Mouse (Mus musculus): ENCODE measurements at regions not wholly inside any gene's neighbourhood (a gene's known extent, or its start where the extent isn't known, plus 50 kb on each side); places are given as distances from the start of the nearest gene placed in this dataset.
A peak's percentile ranks its signal among the peaks of the same experiment; 100 is the strongest.

DNA sequence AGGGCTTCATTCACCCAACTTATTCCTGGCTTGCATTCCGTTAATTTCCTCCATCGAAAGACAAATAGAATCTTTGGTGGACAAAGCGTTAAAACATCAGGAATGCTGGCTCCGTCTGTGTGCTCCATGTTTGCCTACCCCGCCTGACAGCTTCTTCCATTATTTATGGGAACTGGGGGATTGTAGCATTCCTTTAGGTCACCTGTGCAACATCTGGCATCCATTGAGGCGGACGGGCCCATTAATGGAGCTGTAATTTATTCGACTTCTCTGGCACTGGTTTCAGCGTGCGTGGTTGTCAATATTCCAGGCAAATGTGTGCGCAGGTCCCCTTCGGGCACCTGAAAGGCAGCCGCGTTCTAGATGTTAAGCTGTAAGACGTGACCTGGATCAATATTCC lies 196.9 kb downstream of the Thbs2 start:
- Histone ChIP-seq H3K27ac (ENCODE audit: low read length) (no peak overlapping the region), H3K36me3 (ENCODE audit: control insufficient read depth, insufficient read depth) (no peaks in the 10 kb centered on the region), H3K9me3 (replicated peaks; ENCODE audit: control insufficient read depth, low read length) (no peaks in the 10 kb centered on the region), H3K4me3 (ENCODE audit: low read length) (no peak overlapping the region), H3K27me3 (ENCODE audit: control insufficient read depth, insufficient read depth, low read length) (peaks cover 25% of the 10 kb centered on the region), H3K9ac (ENCODE audit: low read length) (no peak overlapping the region), H3K4me1 (ENCODE audit: control insufficient read depth, insufficient read depth, low read length) (no peaks in the 10 kb centered on the region), H3K4me2 (ENCODE audit: low read depth, low read length) (no peak overlapping the region)
- 83% methylated on average over 15 of the region's 15 CpGs for WGBS
- no peak for ATAC-seq (replicated peaks; ENCODE audit: extremely low read depth, insufficient read depth, low FRiP score)

DNA sequence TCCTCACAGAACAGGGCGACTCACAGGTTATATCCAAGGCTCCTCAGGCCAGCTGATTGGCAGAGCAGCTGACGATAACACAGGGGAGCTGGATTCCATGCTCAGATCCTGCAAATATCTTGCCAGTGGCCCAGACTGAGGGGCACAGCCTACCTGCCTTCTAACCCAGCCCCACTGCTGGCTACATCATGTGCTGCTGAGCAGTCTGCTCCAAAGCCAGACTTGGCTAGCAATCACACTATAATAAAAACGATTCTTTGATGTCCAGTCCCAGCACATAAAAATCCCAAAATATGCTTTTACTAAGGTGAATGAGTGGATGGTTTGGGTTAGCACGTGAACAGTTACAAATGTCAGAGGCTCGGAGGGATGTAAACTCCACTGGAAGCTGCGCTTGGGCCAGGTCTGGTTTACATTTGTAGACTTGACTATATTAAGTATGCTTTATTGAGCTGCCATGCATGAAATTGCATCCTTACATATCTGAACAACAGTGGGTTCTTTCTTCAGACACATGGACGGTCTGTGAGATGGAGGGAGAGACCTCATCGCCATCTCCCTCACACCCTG lies 200.2 kb downstream of the Thbs2 start:
- 76% methylated on average over 8 of the region's 8 CpGs for WGBS
- no peaks in the 10 kb centered on the region for H3K9me3 ChIP-seq (replicated peaks; ENCODE audit: control insufficient read depth, low read length)
- no peak overlapping the region for H3K9ac ChIP-seq (ENCODE audit: low read length)
- no peak for ATAC-seq (replicated peaks; ENCODE audit: extremely low read depth, insufficient read depth, low FRiP score)
- H3K36me3 ChIP-seq (ENCODE audit: control insufficient read depth, insufficient read depth), result no peaks in the 10 kb centered on the region
- no peak overlapping the region for H3K4me3 ChIP-seq (ENCODE audit: low read length)
- no peaks in the 10 kb centered on the region for H3K4me1 ChIP-seq (ENCODE audit: control insufficient read depth, insufficient read depth, low read length)
- H3K27ac ChIP-seq (ENCODE audit: low read length), result no peak overlapping the region
- peaks cover 29% of the 10 kb centered on the region for H3K27me3 ChIP-seq (ENCODE audit: control insufficient read depth, insufficient read depth, low read length)
- H3K4me2 ChIP-seq (ENCODE audit: low read depth, low read length), result no peak overlapping the region

DNA sequence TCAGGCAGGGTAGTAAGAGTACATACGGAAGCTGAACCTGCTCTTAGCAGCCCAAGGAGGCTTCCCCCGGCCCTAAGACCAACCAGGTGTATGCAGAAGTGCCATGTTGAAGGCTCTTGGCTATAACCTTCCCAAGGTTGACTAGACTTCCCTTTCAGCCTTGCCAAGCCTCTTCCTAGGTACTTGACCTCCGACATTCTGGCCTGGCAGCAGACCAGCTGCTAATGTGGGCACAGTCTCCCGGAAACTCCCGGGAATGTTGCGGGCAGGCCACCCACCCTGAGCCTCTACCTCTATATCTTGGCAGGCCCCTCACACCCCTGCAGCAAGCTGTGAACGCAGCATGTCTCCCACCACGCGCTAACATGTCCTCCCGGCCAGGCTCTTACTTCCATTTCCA lies 201.1 kb downstream of the Thbs2 start:
- ATAC-seq (replicated peaks; ENCODE audit: extremely low read depth, insufficient read depth, low FRiP score), result no peak

DNA sequence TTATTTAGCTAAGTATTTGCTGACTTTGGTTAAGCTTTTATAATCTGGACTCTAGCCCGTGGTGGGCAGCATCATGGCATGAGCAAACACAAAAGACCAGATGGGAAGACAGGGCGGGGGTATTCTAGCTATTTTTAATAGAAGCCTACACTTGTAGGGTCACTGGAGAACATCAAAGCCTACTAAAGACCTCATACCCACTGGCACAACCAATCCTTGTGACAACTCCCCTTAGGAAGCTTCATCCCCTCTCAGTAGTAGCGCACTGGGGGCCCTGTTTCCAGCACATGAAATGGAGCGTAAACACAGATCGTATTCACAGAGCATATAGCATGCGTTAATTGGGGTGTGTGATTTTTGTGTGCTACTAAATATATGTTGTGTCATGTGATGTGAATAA lies 202.4 kb downstream of the Smoc2 start:
- Histone ChIP-seq H3K27ac (ENCODE audit: low read length) (no peak overlapping the region), H3K4me2 (ENCODE audit: low read depth, low read length) (no peak overlapping the region), H3K4me1 (ENCODE audit: control insufficient read depth, insufficient read depth, low read length) (no peaks in the 10 kb centered on the region), H3K9me3 (replicated peaks; ENCODE audit: control insufficient read depth, low read length) (0 out of 2 replicates have a peak, but pooled peaks cover 2% of the 10 kb centered on the region), H3K27me3 (ENCODE audit: control insufficient read depth, insufficient read depth, low read length) (peaks cover 2% of the 10 kb centered on the region; the same call in 1 of the 2 replicates), H3K9ac (ENCODE audit: low read length) (no peak overlapping the region), H3K4me3 (ENCODE audit: low read length) (no peak overlapping the region), H3K36me3 (ENCODE audit: control insufficient read depth, insufficient read depth) (no peaks in the 10 kb centered on the region)
- ATAC-seq (replicated peaks; ENCODE audit: extremely low read depth, insufficient read depth, low FRiP score), result no peak
- WGBS, result 84% methylated on average over 6 of the region's 6 CpGs

More for the DNA sequence above, 201.1 kb downstream of the Thbs2 start:
- H3K9ac ChIP-seq (ENCODE audit: low read length), result no peak overlapping the region
- WGBS, result 73% methylated on average over 10 of the region's 10 CpGs
- no peak overlapping the region for H3K27ac ChIP-seq (ENCODE audit: low read length)
- H3K9me3 ChIP-seq (replicated peaks; ENCODE audit: control insufficient read depth, low read length), result no peaks in the 10 kb centered on the region
- no peak overlapping the region for H3K4me3 ChIP-seq (ENCODE audit: low read length)
- H3K27me3 ChIP-seq (ENCODE audit: control insufficient read depth, insufficient read depth, low read length), result peaks cover 29% of the 10 kb centered on the region
- H3K36me3 ChIP-seq (ENCODE audit: control insufficient read depth, insufficient read depth), result no peaks in the 10 kb centered on the region
- H3K4me2 ChIP-seq (ENCODE audit: low read depth, low read length), result no peak overlapping the region
- no peaks in the 10 kb centered on the region for H3K4me1 ChIP-seq (ENCODE audit: control insufficient read depth, insufficient read depth, low read length)

DNA sequence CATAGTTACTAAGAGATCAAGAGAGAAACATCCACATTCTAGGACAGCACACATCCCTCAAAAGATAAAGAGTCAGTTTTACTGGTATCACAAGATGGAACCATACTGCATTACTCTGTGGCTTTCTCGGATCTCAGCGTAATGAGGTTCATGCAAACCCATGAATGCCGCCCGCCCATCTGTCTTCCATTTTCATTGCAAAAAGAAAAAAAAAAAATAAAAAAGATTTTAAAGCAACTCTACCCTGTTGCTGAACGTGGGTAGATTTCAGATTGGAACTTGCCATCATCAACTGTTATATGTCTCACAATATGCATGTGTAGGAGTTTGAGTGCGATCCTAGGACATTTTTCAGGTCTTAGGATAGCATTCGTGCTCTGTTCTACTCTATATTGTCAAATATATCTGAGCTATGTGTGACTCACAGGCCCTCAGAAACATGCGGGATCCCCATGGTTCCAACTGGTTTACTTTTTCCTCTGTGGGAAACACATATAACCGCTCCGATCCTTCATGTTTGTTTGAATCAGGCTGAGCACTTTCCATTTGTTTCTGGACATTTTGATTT lies 199.7 kb downstream of the Smoc2 start:
- no peak for ATAC-seq (replicated peaks; ENCODE audit: extremely low read depth, insufficient read depth, low FRiP score)
- H3K27me3 ChIP-seq (ENCODE audit: control insufficient read depth, insufficient read depth, low read length), result peaks cover 7% of the 10 kb centered on the region; the same call in 1 of the 2 replicates
- H3K9me3 ChIP-seq (replicated peaks; ENCODE audit: control insufficient read depth, low read length), result 0 out of 2 replicates have a peak, but pooled peaks cover 2% of the 10 kb centered on the region
- no peak overlapping the region for H3K4me3 ChIP-seq (ENCODE audit: low read length)
- 86% methylated on average over 10 of the region's 10 CpGs for WGBS
- H3K36me3 ChIP-seq (ENCODE audit: control insufficient read depth, insufficient read depth), result no peaks in the 10 kb centered on the region
- no peak overlapping the region for H3K4me2 ChIP-seq (ENCODE audit: low read depth, low read length)
- H3K9ac ChIP-seq (ENCODE audit: low read length), result no peak overlapping the region
- no peak overlapping the region for H3K27ac ChIP-seq (ENCODE audit: low read length)
- peaks cover 5% of the 10 kb centered on the region for H3K4me1 ChIP-seq (ENCODE audit: control insufficient read depth, insufficient read depth, low read length)

DNA sequence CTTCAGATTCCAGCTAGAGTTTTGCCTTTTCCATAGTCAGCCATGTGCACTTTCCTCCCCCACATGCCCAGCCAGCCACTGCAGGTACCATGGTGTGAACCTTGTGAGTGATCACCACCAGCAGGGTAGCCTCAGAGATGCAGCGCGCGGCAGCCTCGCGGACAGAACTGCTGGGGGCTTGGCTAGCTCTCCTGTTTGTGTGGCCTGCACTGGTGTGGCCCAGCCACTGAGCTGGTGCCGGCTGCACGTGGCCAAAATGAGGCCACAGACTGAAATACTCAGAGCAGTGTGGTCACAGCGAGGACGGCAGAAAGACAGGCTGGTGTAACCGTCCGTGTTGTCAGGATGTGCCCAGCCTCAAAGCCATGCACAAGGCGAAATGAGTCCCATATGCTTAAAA lies 197.4 kb downstream of the Smoc2 start:
- Histone ChIP-seq H3K27me3 (ENCODE audit: control insufficient read depth, insufficient read depth, low read length) (peaks cover 7% of the 10 kb centered on the region; the same call in 1 of the 2 replicates), H3K9me3 (replicated peaks; ENCODE audit: control insufficient read depth, low read length) (no peaks in the 10 kb centered on the region), H3K4me1 (ENCODE audit: control insufficient read depth, insufficient read depth, low read length) (peaks cover 5% of the 10 kb centered on the region), H3K9ac (ENCODE audit: low read length) (no peak overlapping the region), H3K27ac (ENCODE audit: low read length) (no peak overlapping the region), H3K4me3 (ENCODE audit: low read length) (no peak overlapping the region), H3K4me2 (ENCODE audit: low read depth, low read length) (no peak overlapping the region), H3K36me3 (ENCODE audit: control insufficient read depth, insufficient read depth) (no peaks in the 10 kb centered on the region)
- WGBS, result 63% methylated on average over 12 of the region's 12 CpGs
- no peak for ATAC-seq (replicated peaks; ENCODE audit: extremely low read depth, insufficient read depth, low FRiP score)

DNA sequence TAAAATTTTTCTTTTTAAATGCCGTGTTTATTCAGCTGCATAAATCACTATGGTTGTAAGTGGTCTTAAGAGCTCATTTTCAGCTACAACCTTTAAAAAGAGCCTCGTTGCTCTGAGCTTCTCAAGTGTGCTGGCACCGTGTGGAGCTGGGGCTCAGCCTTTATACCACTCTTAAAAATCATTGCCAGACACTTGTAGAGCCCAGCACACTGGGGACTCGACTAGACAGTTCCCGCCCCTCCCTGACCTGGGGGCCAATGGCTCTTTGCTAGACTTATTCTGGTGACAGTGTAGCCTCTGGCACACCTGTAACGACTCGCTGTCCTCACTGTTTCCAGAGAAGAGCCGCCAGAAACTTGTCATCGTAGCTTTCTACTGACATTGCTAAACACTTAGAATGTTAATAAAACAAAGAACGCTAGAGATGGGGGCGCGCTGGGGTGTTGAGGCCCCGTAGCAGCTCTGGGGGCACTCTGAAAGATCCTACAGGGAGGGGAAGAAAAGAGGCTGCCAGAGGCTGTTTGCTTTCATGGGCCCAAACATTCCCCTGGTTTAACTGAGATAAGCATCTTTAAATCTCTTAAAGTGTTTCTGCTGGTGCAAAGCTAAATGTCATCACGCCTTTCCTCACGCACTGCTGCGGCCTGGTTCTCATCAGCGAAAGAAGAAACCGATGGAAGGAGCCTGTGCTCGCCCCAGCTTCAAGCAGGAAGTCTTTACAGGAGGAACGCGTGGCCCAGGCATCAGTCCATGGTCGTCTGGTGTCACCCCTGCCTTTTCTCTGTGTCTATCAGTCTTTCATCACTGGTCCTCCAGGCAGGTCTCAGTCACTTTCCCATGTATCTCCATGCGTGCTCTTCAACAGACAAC lies 196.7 kb downstream of the Smoc2 start:
- H3K4me2 ChIP-seq (ENCODE audit: low read depth, low read length), result 0 out of 2 replicates have a peak overlapping the region, but pooled peaks have one; percentile 2
- no peak for ATAC-seq (replicated peaks; ENCODE audit: extremely low read depth, insufficient read depth, low FRiP score)
- H3K27ac ChIP-seq (ENCODE audit: low read length), result no peak overlapping the region
- H3K9ac ChIP-seq (ENCODE audit: low read length), result no peak overlapping the region
- H3K4me3 ChIP-seq (ENCODE audit: low read length), result no peak overlapping the region
- H3K9me3 ChIP-seq (replicated peaks; ENCODE audit: control insufficient read depth, low read length), result no peaks in the 10 kb centered on the region
- H3K27me3 ChIP-seq (ENCODE audit: control insufficient read depth, insufficient read depth, low read length), result peaks cover 7% of the 10 kb centered on the region; the same call in 1 of the 2 replicates
- peaks cover 5% of the 10 kb centered on the region for H3K4me1 ChIP-seq (ENCODE audit: control insufficient read depth, insufficient read depth, low read length)
- WGBS, result 18% methylated on average over 23 of the region's 23 CpGs
- no peaks in the 10 kb centered on the region for H3K36me3 ChIP-seq (ENCODE audit: control insufficient read depth, insufficient read depth)

DNA sequence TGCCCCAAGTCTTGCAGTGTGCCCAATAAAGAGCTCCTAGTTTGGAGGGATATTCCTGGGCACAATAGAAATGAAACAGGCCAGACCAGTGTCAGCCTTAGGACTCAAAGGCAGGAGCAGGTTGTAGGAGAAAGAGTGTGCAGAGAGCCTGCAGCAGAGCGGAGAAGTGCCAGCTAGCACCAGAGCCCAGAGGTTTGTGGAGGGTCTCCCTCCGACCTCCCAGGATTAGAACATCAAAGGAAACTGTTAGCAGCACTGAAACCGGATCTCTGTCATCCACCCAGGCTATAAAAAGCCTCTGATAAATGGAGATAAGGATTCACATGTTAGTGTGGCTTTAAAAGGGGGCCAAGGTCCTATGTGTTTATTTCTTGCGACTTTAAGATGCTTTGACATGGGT lies 196.0 kb downstream of the Smoc2 start:
- Histone ChIP-seq H3K4me2 (ENCODE audit: low read depth, low read length) (no peak overlapping the region), H3K27ac (ENCODE audit: low read length) (no peak overlapping the region)
- ATAC-seq (replicated peaks; ENCODE audit: extremely low read depth, insufficient read depth, low FRiP score), result no peak

More for the DNA sequence above, 196.0 kb downstream of the Smoc2 start:
- Histone ChIP-seq H3K9me3 (replicated peaks; ENCODE audit: control insufficient read depth, low read length) (no peaks in the 10 kb centered on the region), H3K4me3 (ENCODE audit: low read length) (no peak overlapping the region), H3K36me3 (ENCODE audit: control insufficient read depth, insufficient read depth) (no peaks in the 10 kb centered on the region), H3K4me1 (ENCODE audit: control insufficient read depth, insufficient read depth, low read length) (peaks cover 5% of the 10 kb centered on the region), H3K27me3 (ENCODE audit: control insufficient read depth, insufficient read depth, low read length) (peaks cover 7% of the 10 kb centered on the region; the same call in 1 of the 2 replicates), H3K9ac (ENCODE audit: low read length) (no peak overlapping the region)
- WGBS, result 15% methylated on average over 4 of the region's 4 CpGs

Measured in heart, embryonic 16.5 days (tissue).